Mouse (Mus musculus): ENCODE results near the gene Slc25a34.

GRCm38 (mm10) chr4:141595605-141596268, 27.9 kb downstream of the Slc25a34 start:
- peak; percentile 50; the same call in 1 of the 2 replicates for TF ChIP-seq CTCF (IDR thresholded peaks at IDR 0.05; ENCODE audit: extremely low read depth, insufficient read length, insufficient replicate concordance, low read depth, low read length)
- TF ChIP-seq POLR2A (IDR thresholded peaks at IDR 0.05; ENCODE audit: low read depth, low read length), result no peak

Data from small intestine, adult 2 months (tissue).